Mouse (Mus musculus): ENCODE measurements at regions not wholly inside any gene's neighbourhood (a gene's known extent, or its start where the extent isn't known, plus 50 kb on each side); places are given as distances from the start of the nearest gene placed in this dataset.
"Not testable (repeated sequence)": the region's sequence is repeated elsewhere in the genome, so short reads cannot be mapped to it uniquely, and the experiment has no call there.

DNA sequence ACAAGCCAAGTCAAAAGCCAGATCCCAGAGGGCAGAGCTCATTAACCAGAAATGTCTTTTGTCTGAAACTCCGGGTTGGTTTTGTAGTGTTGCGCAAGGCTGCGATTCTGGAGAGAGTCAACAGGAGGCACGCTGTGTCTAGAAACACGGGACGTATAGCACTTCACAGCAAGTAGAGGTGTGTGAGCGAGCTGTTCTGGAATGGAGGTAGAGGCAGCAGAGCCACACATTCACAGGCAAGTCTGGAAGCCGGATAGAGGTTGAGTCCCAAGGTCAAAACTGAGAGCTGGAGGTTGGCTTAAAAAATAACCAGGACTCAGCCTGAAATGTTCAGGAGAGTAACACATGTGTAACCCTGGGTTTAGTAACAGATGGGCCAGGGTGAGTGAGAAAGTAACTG lies 94.0 kb downstream of the Gm5426 start:
- H3K27me3 ChIP-seq (ENCODE audit: control insufficient read depth, insufficient read depth, low read length): no peaks in the 10 kb centered on the region
- 84% methylated on average over 8 of the region's 8 CpGs for WGBS
- peak in 1 of 2 experiments; percentile 21 for DNase-seq

DNA sequence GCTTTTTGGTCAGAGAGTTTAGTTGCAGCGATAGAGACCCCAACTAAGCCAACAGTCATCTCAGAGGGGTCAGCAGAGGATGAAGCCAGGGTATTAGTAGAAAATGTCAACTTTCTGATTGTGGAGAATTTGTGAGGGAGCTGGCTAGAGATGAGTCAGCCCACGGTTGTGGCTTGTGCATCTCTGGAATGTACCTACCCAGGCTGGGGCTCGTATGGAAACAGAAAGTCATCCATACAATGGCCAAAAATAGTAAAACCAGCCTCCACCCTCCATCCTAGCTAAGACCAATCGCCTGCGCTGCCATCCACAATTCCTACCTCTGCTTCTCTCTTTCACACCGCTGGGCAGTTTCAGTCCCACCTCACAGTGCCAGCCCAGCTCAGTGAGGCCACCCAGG lies 94.9 kb downstream of the Gm5426 start:
- H3K9ac ChIP-seq (ENCODE audit: low read depth, low read length): no peak overlapping the region
- DNase-seq: no peak
- H3K36me3 ChIP-seq (ENCODE audit: control insufficient read depth, insufficient read depth, low read length): no peaks in the 10 kb centered on the region
- no peak overlapping the region for H3K4me3 ChIP-seq
- no peak for TF ChIP-seq EP300 (IDR thresholded peaks at IDR 0.05; ENCODE audit: insufficient read depth, low read depth, low read length)
- no peak for TF ChIP-seq CTCF (IDR thresholded peaks at IDR 0.05)
- no peak for TF ChIP-seq POLR2A (IDR thresholded peaks at IDR 0.05; ENCODE audit: insufficient read depth, low read depth, low read length)
- H3K4me1 ChIP-seq (ENCODE audit: control insufficient read depth, insufficient read depth, low read length): no peaks in the 10 kb centered on the region
- 82% methylated on average over 6 of the region's 6 CpGs for WGBS
- no peak overlapping the region for H3K27ac ChIP-seq
- no peaks in the 10 kb centered on the region for H3K27me3 ChIP-seq (ENCODE audit: control insufficient read depth, insufficient read depth, low read length)
- H3K79me2 ChIP-seq (replicated peaks; ENCODE audit: control insufficient read depth, insufficient read depth, low read length): no peaks in the 10 kb centered on the region
- intact Hi-C loops (cut with DNase I): no loop called here

More for the DNA sequence above, 94.0 kb downstream of the Gm5426 start:
- Histone ChIP-seq H3K4me1 (ENCODE audit: control insufficient read depth, insufficient read depth, low read length) (no peaks in the 10 kb centered on the region), H3K4me3 (no peak overlapping the region), H3K9ac (ENCODE audit: low read depth, low read length) (no peak overlapping the region), H3K36me3 (ENCODE audit: control insufficient read depth, insufficient read depth, low read length) (no peaks in the 10 kb centered on the region), H3K27ac (no peak overlapping the region), H3K79me2 (replicated peaks; ENCODE audit: control insufficient read depth, insufficient read depth, low read length) (no peaks in the 10 kb centered on the region)
- no peak for TF ChIP-seq EP300 (IDR thresholded peaks at IDR 0.05; ENCODE audit: insufficient read depth, low read depth, low read length)
- TF ChIP-seq POLR2A (IDR thresholded peaks at IDR 0.05; ENCODE audit: insufficient read depth, low read depth, low read length): no peak
- peak; percentile 33 for TF ChIP-seq CTCF (IDR thresholded peaks at IDR 0.05)
- intact Hi-C loops (cut with DNase I): no loop called here

DNA sequence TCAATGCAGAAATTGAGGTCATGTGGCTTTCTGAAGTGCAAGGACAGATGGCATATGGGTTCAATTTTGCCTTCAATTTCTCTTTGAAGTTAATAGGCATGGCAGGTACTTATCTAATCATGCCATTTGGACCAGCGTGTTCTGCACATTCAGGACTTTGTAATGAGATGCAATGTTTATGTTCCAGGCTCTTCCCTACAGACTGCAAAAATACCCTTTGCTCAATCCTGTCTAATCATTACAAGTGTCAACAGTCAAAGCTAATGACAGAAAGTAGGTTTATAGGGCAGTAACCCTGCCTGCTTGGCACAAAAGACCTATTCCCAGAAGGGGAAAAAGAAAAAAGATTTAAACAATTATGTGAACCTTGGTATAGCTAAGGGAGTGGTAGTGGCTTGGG lies 96.5 kb downstream of the Gm5426 start:
- Histone ChIP-seq H3K4me1 (ENCODE audit: control insufficient read depth, insufficient read depth, low read length) (no peaks in the 10 kb centered on the region), H3K27ac (no peak overlapping the region), H3K9ac (ENCODE audit: low read depth, low read length) (no peak overlapping the region), H3K36me3 (ENCODE audit: control insufficient read depth, insufficient read depth, low read length) (no peaks in the 10 kb centered on the region), H3K4me3 (no peak overlapping the region), H3K27me3 (ENCODE audit: control insufficient read depth, insufficient read depth, low read length) (no peaks in the 10 kb centered on the region), H3K79me2 (replicated peaks; ENCODE audit: control insufficient read depth, insufficient read depth, low read length) (no peaks in the 10 kb centered on the region)
- intact Hi-C loops (cut with DNase I): no loop called here
- DNase-seq: no peak
- TF ChIP-seq EP300 (IDR thresholded peaks at IDR 0.05; ENCODE audit: insufficient read depth, low read depth, low read length): no peak
- no peak for TF ChIP-seq CTCF (IDR thresholded peaks at IDR 0.05)
- no peak for TF ChIP-seq POLR2A (IDR thresholded peaks at IDR 0.05; ENCODE audit: insufficient read depth, low read depth, low read length)
- 56% methylated on average over 1 of the region's 1 CpGs for WGBS

DNA sequence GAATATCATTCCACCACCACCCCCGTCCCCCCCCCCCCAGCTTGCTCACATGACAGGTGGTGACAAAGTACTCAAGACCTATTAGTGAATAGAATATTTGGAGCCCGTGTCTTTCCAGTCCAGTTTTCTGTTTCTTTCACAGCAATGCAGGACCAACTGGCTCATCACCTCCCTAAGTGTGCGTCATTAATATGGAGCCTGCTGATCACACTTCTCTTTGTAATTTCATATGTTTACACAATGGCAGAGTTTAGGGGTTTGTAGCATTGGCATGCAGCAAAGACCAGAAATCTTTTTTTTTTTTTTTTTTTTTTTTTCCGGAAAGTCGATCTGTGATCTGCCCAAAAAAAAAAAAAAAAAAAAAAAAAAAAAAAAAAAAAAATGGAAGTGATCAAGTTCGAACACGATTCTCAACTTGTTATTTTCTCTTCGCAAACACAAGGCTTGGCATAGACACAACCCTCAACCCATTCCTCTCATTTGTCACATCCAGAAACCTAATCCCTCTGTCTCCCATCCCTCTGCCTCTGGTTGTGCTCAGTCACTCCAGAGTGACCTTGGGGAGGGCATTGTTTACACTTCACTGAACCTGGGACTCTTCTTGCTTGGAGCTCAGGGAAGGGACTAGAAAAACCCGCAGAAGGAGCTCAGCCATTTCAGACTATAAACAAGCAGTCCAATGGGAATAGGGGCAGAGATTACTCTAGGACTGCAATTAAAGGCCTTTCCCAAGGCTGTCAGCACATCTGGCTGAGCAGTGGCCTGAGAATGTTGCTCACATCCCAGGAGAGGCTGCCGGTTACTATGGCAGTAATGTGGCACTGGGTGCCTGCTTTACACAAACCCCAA lies 98.4 kb downstream of the Gm5426 start:
- no peak overlapping the region for H3K9ac ChIP-seq (ENCODE audit: low read depth, low read length)
- no peaks in the 10 kb centered on the region for H3K27me3 ChIP-seq (ENCODE audit: control insufficient read depth, insufficient read depth, low read length)
- peaks cover 2% of the 10 kb centered on the region; the same call in 1 of the 2 replicates for H3K4me1 ChIP-seq (ENCODE audit: control insufficient read depth, insufficient read depth, low read length)
- no peak for TF ChIP-seq EP300 (IDR thresholded peaks at IDR 0.05; ENCODE audit: insufficient read depth, low read depth, low read length)
- TF ChIP-seq POLR2A (IDR thresholded peaks at IDR 0.05; ENCODE audit: insufficient read depth, low read depth, low read length): no peak
- no peak for TF ChIP-seq CTCF (IDR thresholded peaks at IDR 0.05)
- 65% methylated on average over 10 of the region's 10 CpGs for WGBS
- no peak overlapping the region for H3K27ac ChIP-seq
- no peak overlapping the region for H3K4me3 ChIP-seq
- intact Hi-C loops (cut with DNase I): loop anchor here (5.0 kb wide), 1 partner anchor 98 kb away; no protein-coding TSS in a partner anchor
- peaks cover 2% of the 10 kb centered on the region; the same call in 1 of the 2 replicates for H3K36me3 ChIP-seq (ENCODE audit: control insufficient read depth, insufficient read depth, low read length)
- H3K79me2 ChIP-seq (replicated peaks; ENCODE audit: control insufficient read depth, insufficient read depth, low read length): no peaks in the 10 kb centered on the region
- no peak for DNase-seq

GRCm38 (mm10) chr10:96236031-96236430 lies 99.6 kb downstream of the Gm5426 start:
- not testable (repeated sequence) for H3K27ac ChIP-seq; H3K79me2 ChIP-seq (replicated peaks; ENCODE audit: control insufficient read depth, insufficient read depth, low read length); H3K4me1 ChIP-seq (ENCODE audit: control insufficient read depth, insufficient read depth, low read length); H3K36me3 ChIP-seq (ENCODE audit: control insufficient read depth, insufficient read depth, low read length); DNase-seq; H3K4me3 ChIP-seq; H3K9ac ChIP-seq (ENCODE audit: low read depth, low read length); H3K27me3 ChIP-seq (ENCODE audit: control insufficient read depth, insufficient read depth, low read length)
- intact Hi-C loops (cut with DNase I): loop anchor here (5.0 kb wide), 1 partner anchor 96 kb away; no protein-coding TSS in a partner anchor
- WGBS: 90% methylated on average over 4 of the region's 4 CpGs

- TF ChIP-seq POLR2A (IDR thresholded peaks at IDR 0.05; ENCODE audit: insufficient read depth, low read depth, low read length): no peak
- no peak for TF ChIP-seq CTCF (IDR thresholded peaks at IDR 0.05)
- no peak for TF ChIP-seq EP300 (IDR thresholded peaks at IDR 0.05; ENCODE audit: insufficient read depth, low read depth, low read length)
- Histone ChIP-seq H3K4me3 (no peak overlapping the region), H3K9ac (ENCODE audit: low read depth, low read length) (no peak overlapping the region), H3K79me2 (replicated peaks; ENCODE audit: control insufficient read depth, insufficient read depth, low read length) (no peaks in the 10 kb centered on the region), H3K27me3 (ENCODE audit: control insufficient read depth, insufficient read depth, low read length) (no peaks in the 10 kb centered on the region), H3K36me3 (ENCODE audit: control insufficient read depth, insufficient read depth, low read length) (peaks cover 2% of the 10 kb centered on the region; the same call in 1 of the 2 replicates), H3K27ac (no peak overlapping the region), H3K4me1 (ENCODE audit: control insufficient read depth, insufficient read depth, low read length) (peaks cover 2% of the 10 kb centered on the region; the same call in 1 of the 2 replicates)
- WGBS: 99% methylated on average over 6 of the region's 6 CpGs
- intact Hi-C loops (cut with DNase I): loop anchor here (5.0 kb wide), 1 partner anchor 95 kb away; no protein-coding TSS in a partner anchor
- DNase-seq: no peak
Measured at GRCm38 (mm10) chr10:96236777-96237373, 100.5 kb downstream of the Gm5426 start.

Measured in heart, adult 2 months (tissue).